Mouse (Mus musculus) macrophage (primary cell): Measurements from ENCODE around the gene Vmn2r85. TPM values are rescaled to one million over a fixed set of nuclear protein-coding genes. Genes with fewer than 3 reads are reported as not detected.

Source experiments
- H3K27ac ChIP-seq: fragments of 350-480 bp; formaldehyde crosslinking; 2 replicates; pipeline ENCODE4 v1.9.0; 2021
- H3K36me3 ChIP-seq: fragments of 350-480 bp; formaldehyde crosslinking; 2 replicates; pipeline ENCODE4 v1.9.0; 2021; ENCODE audit errors: inconsistent target
- H3K4me3 ChIP-seq: fragments of 350-480 bp; formaldehyde crosslinking; 2 replicates; pipeline ENCODE4 v1.9.0; 2021; ENCODE audit errors: inconsistent target
- H3K79me2 ChIP-seq: fragments of 350-480 bp; formaldehyde crosslinking; 2 replicates; pipeline ENCODE4 v1.9.0; 2021; ENCODE audit errors: inconsistent target
- WGBS: methylation state at CpG from one replicate; pipeline ENCODE4 v1.1.7; 2026; ENCODE audit warnings: inconsistent platforms; ENCODE audit not compliant: missing documents; 5-methylcytosine and 5-hydroxymethylcytosine counted together
- polyA plus RNA-seq: library from polyadenylated mRNA; stranded (reverse); fragments of 250-400 nt; gene quantifications from 3 replicates; pipeline ENCODE4 v1.2.4, GENCODE M21; 2018; ENCODE audit warnings: inconsistent platforms

The Vmn2r85 gene
- polyA plus RNA-seq, 1 experiment from 2014 or later: not detected

- Histone ChIP-seq H3K4me3 (no peak overlapping the region), H3K27ac (no peak overlapping the region), H3K79me2 (no peaks in the 10 kb centered on the region), H3K36me3 (no peaks in the 10 kb centered on the region)
- 66% methylated on average over 2 of the region's 2 CpGs for WGBS
These were observed 59.4 kb downstream of the Vmn2r85 start for GRCm38 (mm10) chr10:130370005-130370682.

- no peaks in the 10 kb centered on the region for H3K79me2 ChIP-seq
- H3K27ac ChIP-seq: no peak overlapping the region
- no peaks in the 10 kb centered on the region for H3K36me3 ChIP-seq
- H3K4me3 ChIP-seq: no peak overlapping the region
These were observed 61.1 kb downstream of the Vmn2r85 start for GRCm38 (mm10) chr10:130368384-130368783.

DNA sequence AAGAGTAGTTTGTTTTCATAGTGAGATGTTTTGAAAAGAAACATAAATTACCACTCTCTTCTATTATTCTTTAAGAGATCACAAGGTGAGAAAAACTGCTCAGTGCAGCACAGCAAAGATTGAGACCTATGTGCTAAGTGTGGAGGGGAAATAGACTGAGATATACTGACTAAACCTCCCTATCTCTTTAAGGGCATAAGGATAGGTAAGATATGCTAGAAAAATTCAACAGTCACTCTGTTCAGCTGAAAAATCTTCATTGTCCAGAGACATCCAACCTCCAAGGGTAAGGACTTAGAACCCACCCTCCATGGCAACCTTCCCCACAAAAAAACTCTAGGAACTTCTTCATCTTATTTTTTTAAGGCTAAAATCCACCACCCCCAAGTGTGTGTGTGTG is 64.7 kb downstream of the Vmn2r85 start:
- Histone ChIP-seq H3K79me2 (no peaks in the 10 kb centered on the region), H3K4me3 (no peak overlapping the region), H3K36me3 (no peaks in the 10 kb centered on the region), H3K27ac (no peak overlapping the region)

Other genes with a start within 250 kb of the Vmn2r85 start
- not detected in 3 replicates for gene Olfr826, start 245.5 kb downstream of the Vmn2r85 start, polyA plus RNA-seq
- not detected in 3 replicates for gene Olfr827, start 215.3 kb downstream of the Vmn2r85 start, polyA plus RNA-seq
- not detected in 3 replicates for gene Neurod4, start 149.5 kb downstream of the Vmn2r85 start, polyA plus RNA-seq
- gene Tespa1, start 106.8 kb downstream of the Vmn2r85 start, polyA plus RNA-seq: 0.16 TPM in 1 of 3 replicates, not detected in the others
- not detected in 3 replicates for gene Vmn2r84, start 35.4 kb downstream of the Vmn2r85 start, polyA plus RNA-seq
- gene Vmn2r86, start 26.3 kb upstream of the Vmn2r85 start, polyA plus RNA-seq: not detected in 3 replicates
- not detected in 3 replicates for gene Vmn2r87, start 67.7 kb upstream of the Vmn2r85 start, polyA plus RNA-seq